Mouse (Mus musculus) monocyte, adult 59 days (primary cell): ENCODE data around the gene Zranb1. TPM values are rescaled to one million over a fixed set of nuclear protein-coding genes. Genes with fewer than 3 reads are reported as not detected.

Source experiments
- total RNA-seq, 2 experiments: library from RNA; stranded (reverse); gene quantifications; one replicate each; pipeline ENCODE4 v1.2.4; 2023

Gene Zranb1
- 10 to 100 TPM; 27.3 to 27.6 TPM for total RNA-seq

GRCm38 (mm10) chr7:132930850-132931559, at the start of gene Zranb1:
Zranb1 (plus strand) TSS chr7:132931142.

Other genes with a start within 250 kb of the Zranb1 start
- gene Fam53b, start 117.3 kb upstream of the Zranb1 start, total RNA-seq = 10 to 100 TPM; 72.4 to 73.3 TPM
- 10 to 100 TPM; 14.5 to 16.9 TPM for gene Eef1akmt2, start 78.5 kb upstream of the Zranb1 start, total RNA-seq
- 10 to 100 TPM; 44.0 to 48.0 TPM for gene Abraxas2, start 71.9 kb upstream of the Zranb1 start, total RNA-seq
- under 1 TPM in 1 of 2 experiments, not detected in 1; 0.81 TPM for gene Fgfr2, start 192.2 kb downstream of the Zranb1 start, total RNA-seq
- 10 to 100 TPM; 68.2 to 83.0 TPM for gene Ctbp2, start 193.2 kb downstream of the Zranb1 start, total RNA-seq